Mouse (Mus musculus) liver, adult 2 months (tissue): ENCODE measurements at regions not wholly inside any gene's neighbourhood (a gene's known extent, or its start where the extent isn't known, plus 50 kb on each side); places are given as distances from the start of the nearest gene placed in this dataset.

ENCODE experiments used
- CTCF ChIP-seq: fragments of 200-500 bp; IDR thresholded peaks from 2 replicates; pipeline ENCODE4 v1.5.1; 2011; ENCODE audit warnings: low read depth, low read length, control low read depth
- POLR2A ChIP-seq: fragments of 200-500 bp; IDR thresholded peaks from 2 replicates; pipeline ENCODE4 v1.6.1; 2011; ENCODE audit warnings: low read length, control low read depth; ENCODE audit not compliant: insufficient read depth; ENCODE audit errors: extremely low read depth

GRCm38 (mm10) chr3:60311178-60311577 is 161.5 kb upstream of the Mbnl1 start:
- TF ChIP-seq POLR2A (no peak), CTCF (no peak)
